Mouse (Mus musculus) embryonic facial prominence, embryonic 11.5 days (tissue): ENCODE measurements around the gene Gm11568. TPM values are rescaled to one million over a fixed set of nuclear protein-coding genes. Genes with fewer than 3 reads are reported as not detected.
"Not testable (repeated sequence)": the region's sequence is repeated elsewhere in the genome, so short reads cannot be mapped to it uniquely, and the experiment has no call there.

Source experiments
- ATAC-seq: fragments of 200-750 bp; cut with Nextera tagmentation; replicated peaks from 2 replicates; pipeline ENCODE4 v1.8.0; 2017; ENCODE audit warnings: low read depth; ENCODE audit not compliant: insufficient number of reproducible peaks, low FRiP score, low TSS enrichment
- DNase-seq: peaks from one replicate; pipeline ENCODE4 v3.0.0-alpha.2; 2015; ENCODE audit warnings: low spot score
- H3K27ac ChIP-seq: fragments of 300-500 bp; sonication (generic); replicated peaks from 2 replicates; pipeline ENCODE4 v1.5.1; 2014; ENCODE audit warnings: mild to moderate bottlenecking, low read depth, low read length, control low read depth
- H3K27me3 ChIP-seq: fragments of 300-500 bp; sonication (generic); 2 replicates; pipeline ENCODE4 v1.6.1; 2014; ENCODE audit warnings: mild to moderate bottlenecking, low read length, moderate library complexity, mixed read lengths; ENCODE audit not compliant: control insufficient read depth, insufficient read depth
- H3K36me3 ChIP-seq: fragments of 300-500 bp; sonication (generic); replicated peaks from 2 replicates; pipeline ENCODE4 v1.6.1; 2014; ENCODE audit warnings: low read depth, mild to moderate bottlenecking, low read length, moderate library complexity, mixed read lengths; ENCODE audit not compliant: control insufficient read depth, insufficient read depth
- H3K4me1 ChIP-seq: fragments of 300-500 bp; sonication (generic); 2 replicates; pipeline ENCODE4 v1.6.1; 2014; ENCODE audit warnings: low read length, mixed read lengths; ENCODE audit not compliant: control insufficient read depth, insufficient read depth
- H3K4me2 ChIP-seq: fragments of 300-500 bp; sonication (generic); 2 replicates; pipeline ENCODE4 v1.6.1; 2014; ENCODE audit warnings: low read depth, mild to moderate bottlenecking, control low read depth, low read length, moderate library complexity
- H3K4me3 ChIP-seq: fragments of 300-500 bp; sonication (generic); 2 replicates; pipeline ENCODE4 v1.5.1; 2014; ENCODE audit warnings: low read depth, low read length, control low read depth
- H3K9ac ChIP-seq: fragments of 300-500 bp; sonication (generic); replicated peaks from 2 replicates; pipeline ENCODE4 v1.6.1; 2014; ENCODE audit warnings: mild to moderate bottlenecking, control low read depth, low read length
- H3K9me3 ChIP-seq: fragments of 300-500 bp; sonication (generic); replicated peaks from 2 replicates; pipeline ENCODE4 v1.6.1; 2016; ENCODE audit warnings: mild to moderate bottlenecking, low read length, inconsistent platforms, mixed read lengths; ENCODE audit not compliant: control insufficient read depth
- WGBS: fragments of 180-500 bp; shearing (Covaris S2); extraction: QIAGEN DNeasy Blood & Tissue Kit; methylation state at CpG from one replicate; pipeline ENCODE4 v1.1.7; 2014; 5-methylcytosine and 5-hydroxymethylcytosine counted together
- polyA plus RNA-seq: library from polyadenylated mRNA; unstranded; fragments of >200 nt; fragmentation: Nextera tagmentation; extraction: Ambion mirVana; gene quantifications from 2 replicates; pipeline ENCODE4 v1.2.1, GENCODE M21; 2014

The Gm11568 gene
- polyA plus RNA-seq: not detected in 2 replicates

GRCm38 (mm10) chr11:99857617-99858016 lies at the start of gene Gm11568:
Gene Gm11568, plus strand, starts transcription at chr11:99857917.
- 80% methylated on average over 2 of the region's 2 CpGs for WGBS
- H3K9ac ChIP-seq: no peak within 1 kb of the TSS
- H3K27me3 ChIP-seq: no peaks in the 10 kb centered on the region
- no peaks in the 10 kb centered on the region for H3K36me3 ChIP-seq
- no peaks in the 10 kb centered on the region for H3K4me1 ChIP-seq
- no peak for DNase-seq
- no peaks in the 10 kb centered on the region for H3K9me3 ChIP-seq
- no peak within 1 kb of the TSS for H3K27ac ChIP-seq
- no peak for ATAC-seq
- H3K4me2 ChIP-seq: no peak within 1 kb of the TSS
- H3K4me3 ChIP-seq: no peak within 1 kb of the TSS

GRCm38 (mm10) chr11:99809792-99810191 lies 47.9 kb upstream of the Gm11568 start, which contains the start of gene Krtap4-13:
Gene Krtap4-13, minus strand, starts transcription at chr11:99809892.
- DNase-seq, H3K9ac ChIP-seq, H3K4me1 ChIP-seq, H3K27me3 ChIP-seq, ATAC-seq, H3K27ac ChIP-seq, H3K4me3 ChIP-seq, H3K36me3 ChIP-seq, H3K9me3 ChIP-seq, H3K4me2 ChIP-seq: not testable (repeated sequence)

- H3K4me1 ChIP-seq, H3K36me3 ChIP-seq, H3K27ac ChIP-seq, H3K4me2 ChIP-seq, H3K4me3 ChIP-seq, DNase-seq, ATAC-seq, H3K9ac ChIP-seq, H3K27me3 ChIP-seq, H3K9me3 ChIP-seq: not testable (repeated sequence)
- 82% methylated on average over 2 of the region's 2 CpGs for WGBS
Measured at GRCm38 (mm10) chr11:99815566-99815965, 42.2 kb upstream of the Gm11568 start, which contains the start of gene Gm11564. Gene Gm11564, minus strand, starts transcription at chr11:99815666.

- no peak for ATAC-seq
- H3K36me3 ChIP-seq: no peaks in the 10 kb centered on the region
- no peaks in the 10 kb centered on the region for H3K9me3 ChIP-seq
- no peak within 1 kb of the TSS for H3K9ac ChIP-seq
- H3K4me3 ChIP-seq: no peak within 1 kb of the TSS
- H3K4me2 ChIP-seq: no peak within 1 kb of the TSS
- WGBS: 73% methylated on average over 1 of the region's 1 CpGs
- DNase-seq: no peak
- no peaks in the 10 kb centered on the region for H3K27me3 ChIP-seq
- H3K4me1 ChIP-seq: no peaks in the 10 kb centered on the region
- no peak within 1 kb of the TSS for H3K27ac ChIP-seq
Measured at GRCm38 (mm10) chr11:99837966-99838365, 19.8 kb upstream of the Gm11568 start, which contains the start of gene 2300003K06Rik. Gene 2300003K06Rik, minus strand, starts transcription at chr11:99838066.

- no peak overlapping the region for H3K27ac ChIP-seq
- no peak overlapping the region for H3K4me3 ChIP-seq
- H3K4me2 ChIP-seq: no peak overlapping the region
- DNase-seq (no peak), ATAC-seq (no peak)
- H3K4me1 ChIP-seq: no peaks in the 10 kb centered on the region
- H3K27me3 ChIP-seq: no peaks in the 10 kb centered on the region
- H3K9me3 ChIP-seq: no peaks in the 10 kb centered on the region
- no peak overlapping the region for H3K9ac ChIP-seq
- 86% methylated on average over 1 of the region's 1 CpGs for WGBS
- no peaks in the 10 kb centered on the region for H3K36me3 ChIP-seq
Measured at GRCm38 (mm10) chr11:99842185-99842584, 15.5 kb upstream of the Gm11568 start.

GRCm38 (mm10) chr11:99846746-99847145 lies 11.0 kb upstream of the Gm11568 start:
- no peak overlapping the region for H3K4me3 ChIP-seq
- no peak for DNase-seq
- WGBS: 94% methylated on average over 2 of the region's 2 CpGs
- ATAC-seq: no peak
- no peaks in the 10 kb centered on the region for H3K36me3 ChIP-seq
- no peak overlapping the region for H3K4me2 ChIP-seq
- H3K27me3 ChIP-seq: no peaks in the 10 kb centered on the region
- no peaks in the 10 kb centered on the region for H3K9me3 ChIP-seq
- H3K4me1 ChIP-seq: no peaks in the 10 kb centered on the region
- no peak overlapping the region for H3K9ac ChIP-seq
- H3K27ac ChIP-seq: no peak overlapping the region

GRCm38 (mm10) chr11:99851508-99851907 lies 6.2 kb upstream of the Gm11568 start, which contains the start of gene Krtap4-16:
Gene Krtap4-16, minus strand, starts transcription at chr11:99851608.
- Histone ChIP-seq H3K4me2 (no peak within 1 kb of the TSS), H3K4me1 (no peaks in the 10 kb centered on the region), H3K27ac (no peak within 1 kb of the TSS), H3K9ac (no peak within 1 kb of the TSS), H3K36me3 (no peaks in the 10 kb centered on the region), H3K9me3 (no peaks in the 10 kb centered on the region), H3K4me3 (no peak within 1 kb of the TSS), H3K27me3 (no peaks in the 10 kb centered on the region)
- DNase-seq (no peak), ATAC-seq (no peak)

- Histone ChIP-seq H3K9me3 (no peaks in the 10 kb centered on the region), H3K4me1 (no peaks in the 10 kb centered on the region), H3K27me3 (no peaks in the 10 kb centered on the region), H3K4me2 (no peak overlapping the region), H3K36me3 (no peaks in the 10 kb centered on the region), H3K4me3 (no peak overlapping the region), H3K9ac (no peak overlapping the region), H3K27ac (no peak overlapping the region)
- DNase-seq (peak; percentile 15), ATAC-seq (no peak)
- 62% methylated on average over 3 of the region's 3 CpGs for WGBS
Measured at GRCm38 (mm10) chr11:99854121-99854520, 3.6 kb upstream of the Gm11568 start.
